Mouse (Mus musculus): ENCODE measurements around the gene Jade2.

DNA sequence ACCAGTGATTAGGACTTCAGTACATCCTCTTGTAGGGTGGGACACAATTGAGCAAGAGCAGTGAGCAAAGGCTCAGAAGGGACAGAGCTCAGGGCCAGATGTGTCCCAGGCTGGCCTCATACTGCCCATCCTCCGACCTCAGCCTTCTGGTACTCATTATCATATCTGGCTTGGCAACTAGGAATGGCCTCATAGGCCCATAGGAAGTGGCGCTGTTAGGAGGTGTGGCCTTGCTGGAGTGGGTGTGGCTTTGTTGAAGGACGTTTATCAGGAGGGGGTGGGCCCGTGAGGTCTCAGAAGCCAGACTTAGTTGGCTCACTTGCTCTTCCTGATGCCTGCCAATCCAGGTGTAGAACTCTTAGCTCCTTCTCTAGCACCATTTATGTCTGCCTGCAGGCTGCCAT, 18.3 kb upstream of the Jade2 start:
- no peak for TF ChIP-seq GATA1 (IDR thresholded peaks at IDR 0.05; ENCODE audit: borderline replicate concordance, low read length)
- no peak for TF ChIP-seq FLI1 (IDR thresholded peaks at IDR 0.05; ENCODE audit: low read length)

All from megakaryocyte, embryonic 14.5 days (primary cell).